Mouse (Mus musculus) layer of hippocampus, adult 8-10 months (tissue): ENCODE results near the gene Lclat1. TPM values are rescaled to one million over a fixed set of nuclear protein-coding genes. Genes with fewer than 3 reads are reported as not detected.
A peak's percentile ranks its signal among the peaks of the same experiment; 100 is the strongest.

Source experiments
- DNase-seq, 2 experiments: peaks; one replicate each; pipeline ENCODE4 v3.0.0; 2022; ENCODE audit warnings: low spot score in 2 of 2
- total RNA-seq, 4 experiments: library from RNA; stranded (reverse); gene quantifications; 2 replicates each; pipeline ENCODE4 v1.2.4; 2022

Gene Lclat1
- total RNA-seq, 4 experiments from 2014 or later = 32.0 to 37.2 (median 36.6) TPM

DNA sequence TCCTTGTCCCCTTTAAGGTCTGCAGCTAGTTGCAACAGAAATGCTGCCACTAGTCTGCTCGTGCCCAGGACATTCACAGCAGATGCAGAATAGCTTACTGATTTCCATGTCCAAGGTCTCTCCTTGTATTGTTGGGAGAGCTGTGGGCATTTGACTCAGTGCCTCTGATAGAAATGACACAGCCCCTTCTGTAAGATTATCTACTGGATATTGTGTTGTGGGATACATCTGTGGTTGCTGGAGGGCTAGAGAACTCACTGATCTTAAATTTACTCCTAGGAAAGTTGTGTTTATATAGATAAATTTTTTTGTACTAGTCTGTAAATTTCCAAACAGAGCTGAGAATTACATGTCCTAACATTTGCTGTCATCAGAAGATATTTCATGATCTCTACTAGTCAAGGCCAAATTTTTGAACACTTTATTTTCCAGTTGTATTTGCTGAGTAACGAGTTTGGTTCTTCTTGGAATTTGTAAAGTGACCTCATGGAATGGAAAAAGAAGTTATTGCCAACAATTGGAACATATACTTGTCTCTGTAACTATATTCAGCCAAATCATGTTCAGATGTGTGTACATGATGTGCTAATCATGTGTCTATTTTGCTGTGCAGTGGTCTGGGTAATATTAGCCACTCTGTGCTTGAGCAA is 87.4 kb downstream of the Lclat1 start:
- no peak for DNase-seq

DNA sequence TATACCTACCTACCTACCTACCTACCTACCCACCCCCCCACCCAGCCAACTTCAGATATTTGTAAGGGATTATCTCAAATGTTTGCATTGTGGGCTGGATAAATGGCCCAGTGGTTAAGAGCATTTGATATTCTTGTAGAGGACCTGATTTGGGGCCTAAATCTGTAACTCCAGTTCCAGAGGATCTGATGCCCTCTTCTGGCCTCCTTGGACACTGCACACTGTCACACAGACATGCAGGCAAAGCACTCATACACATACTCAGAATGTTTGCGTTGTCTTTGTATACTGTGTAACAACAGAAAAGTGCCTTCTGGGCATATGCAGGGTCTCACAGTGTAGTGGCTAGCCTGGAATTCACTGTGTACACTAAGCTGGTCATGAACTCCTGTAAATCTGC is 88.4 kb downstream of the Lclat1 start:
- no peak for DNase-seq

DNA sequence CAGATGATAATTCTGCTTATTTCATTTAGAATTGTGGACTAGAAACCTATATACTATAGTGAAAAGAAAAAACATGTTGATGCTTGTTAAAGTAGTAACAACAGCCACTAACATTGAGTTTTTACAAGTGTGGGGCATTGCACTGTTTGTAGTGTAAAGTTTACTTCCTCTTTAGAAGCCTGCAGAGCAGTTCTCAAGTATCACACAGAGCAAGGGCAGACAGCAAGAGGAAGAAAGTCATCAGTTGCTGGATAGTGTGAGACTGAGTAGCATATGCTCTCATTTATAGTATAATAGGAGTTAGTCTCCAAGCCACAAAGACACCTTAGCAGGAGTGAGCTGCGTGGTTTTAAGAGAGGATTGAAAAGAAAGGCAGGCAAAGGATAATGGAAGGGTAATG is 89.9 kb downstream of the Lclat1 start:
- DNase-seq = no peak

DNA sequence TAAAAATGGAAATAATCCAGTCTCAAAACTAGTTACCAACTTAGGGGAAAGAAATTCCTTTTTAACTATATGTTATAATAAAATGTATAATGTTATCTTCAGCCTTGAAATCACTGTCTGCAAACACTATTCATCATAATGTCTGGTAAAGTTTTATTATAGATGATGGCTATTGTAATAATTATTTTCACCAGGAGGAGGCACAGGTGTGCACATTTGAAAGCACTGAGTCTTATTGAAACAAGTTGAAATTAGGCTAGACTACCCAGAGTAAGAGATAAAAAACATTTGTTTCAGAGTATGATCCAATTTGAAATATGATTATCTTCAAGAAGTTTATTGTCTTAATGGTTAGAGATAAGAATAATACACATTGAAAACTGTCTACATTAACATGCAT is 91.6 kb downstream of the Lclat1 start:
- DNase-seq = no peak

DNA sequence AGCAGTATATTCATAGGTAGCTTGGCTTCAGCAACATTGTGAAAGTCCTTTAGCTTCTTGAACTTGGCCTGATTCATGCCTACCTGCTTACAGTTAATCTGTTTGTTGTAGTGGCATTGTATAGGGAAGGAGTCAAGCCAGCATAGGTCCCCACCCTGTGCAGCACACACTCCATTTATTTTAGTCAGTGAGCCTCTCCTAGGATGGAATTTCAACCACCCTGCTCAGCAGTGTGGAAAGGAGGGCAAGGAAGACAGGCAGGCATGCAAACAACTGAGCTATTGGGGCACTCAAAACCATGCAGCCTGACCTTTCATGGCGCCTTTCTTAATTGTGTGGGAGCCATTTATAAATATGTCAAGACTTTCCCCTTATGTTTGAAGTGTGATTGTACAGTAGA is 92.6 kb downstream of the Lclat1 start:
- no peak for DNase-seq

DNA sequence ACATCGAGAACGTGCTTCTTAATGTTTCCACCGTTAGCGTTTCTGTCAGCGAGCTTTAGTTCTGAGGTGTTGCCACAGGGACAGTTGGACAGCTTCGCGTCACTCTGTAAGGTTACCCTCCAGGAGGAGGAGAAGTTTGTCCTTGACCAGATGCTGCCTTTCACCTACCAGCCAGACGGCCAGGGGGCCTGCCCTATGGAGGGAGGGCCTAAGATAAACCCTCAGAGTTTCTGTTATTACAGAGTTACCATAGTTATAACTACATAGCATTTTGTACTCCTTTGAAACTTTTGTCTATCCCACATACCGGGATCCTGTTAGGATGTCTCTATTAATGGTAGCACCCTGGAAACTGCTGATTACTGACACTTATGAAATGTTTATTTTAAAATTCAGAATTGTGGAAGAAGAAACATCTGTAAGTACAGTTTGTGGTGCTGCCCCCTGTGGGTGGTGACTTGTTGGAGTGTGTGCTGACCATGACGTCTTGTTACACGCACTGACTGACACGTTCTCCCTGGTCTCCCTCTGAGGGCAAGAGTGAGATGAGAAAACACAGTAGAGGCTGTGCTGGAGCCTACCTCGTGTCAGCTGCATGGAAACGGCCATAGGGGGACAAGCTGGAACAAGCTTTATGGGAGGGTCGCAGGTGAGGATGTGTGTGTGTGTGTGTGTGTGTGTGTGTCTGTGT is 96.0 kb downstream of the Lclat1 start:
- no peak for DNase-seq

DNA sequence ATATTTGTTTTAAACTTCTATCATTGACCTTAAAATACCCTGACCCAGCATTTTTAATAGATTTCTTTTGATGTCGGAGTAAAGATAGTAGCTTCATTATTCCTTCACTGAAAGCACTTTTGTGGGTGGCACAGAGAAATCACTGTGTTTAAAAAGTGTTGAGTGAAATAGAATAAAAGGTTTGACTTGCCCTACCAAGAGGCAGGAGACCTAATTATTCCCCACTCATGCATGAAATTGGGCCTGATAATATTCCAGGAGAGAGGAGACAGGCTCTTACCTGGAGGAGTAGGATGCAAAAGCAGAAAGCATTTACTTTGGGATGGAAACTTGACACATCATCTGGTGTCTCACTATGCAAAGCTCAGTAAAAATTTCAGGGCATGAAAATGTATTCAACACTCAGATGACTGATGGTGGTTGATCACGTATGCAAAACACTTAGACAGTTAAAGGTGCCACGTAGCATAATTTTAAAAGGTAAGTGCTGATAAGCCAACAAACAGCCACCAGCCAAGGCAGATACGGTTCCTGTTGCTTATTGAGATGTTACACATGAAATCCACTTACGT is 103.3 kb downstream of the Lclat1 start:
- DNase-seq = no peak

DNA sequence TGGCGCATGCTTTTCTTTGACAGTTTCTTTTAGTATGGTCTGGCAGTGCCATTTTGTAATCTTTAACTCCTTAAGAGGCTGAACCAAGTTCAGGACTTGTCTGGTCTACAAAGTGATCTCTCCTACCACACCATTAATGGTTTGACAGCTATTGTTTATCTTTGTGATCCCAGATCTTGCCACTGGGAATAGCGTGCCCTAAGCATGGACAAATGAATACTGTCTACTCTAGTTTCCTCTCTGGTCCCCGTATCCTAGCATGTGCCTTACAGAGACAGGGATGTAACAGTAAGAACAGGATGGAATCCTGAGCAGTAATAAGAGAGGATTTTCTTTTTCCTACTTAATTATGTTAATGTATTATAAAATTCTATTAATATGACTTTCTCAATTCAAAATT is 105.0 kb downstream of the Lclat1 start:
- DNase-seq = no peak

DNA sequence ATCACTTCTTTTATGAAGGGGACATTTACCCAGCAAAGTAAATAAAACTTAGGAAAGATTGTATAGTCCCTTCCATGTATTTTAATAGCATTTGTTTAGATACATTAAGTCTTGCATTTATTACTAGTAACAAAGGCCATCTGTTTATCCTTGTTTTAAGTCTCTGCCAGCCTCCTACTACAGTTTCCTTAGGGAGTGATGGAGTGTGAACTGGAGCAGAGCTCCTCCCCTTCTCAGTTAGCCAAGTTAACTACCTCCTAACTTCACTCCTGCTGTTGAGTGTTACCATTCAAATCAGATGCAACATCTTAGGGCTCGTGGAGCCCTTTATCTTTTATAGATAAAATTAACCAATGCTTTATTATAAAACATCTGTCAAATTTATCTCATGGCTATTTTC is 105.4 kb downstream of the Lclat1 start:
- DNase-seq = no peak

DNA sequence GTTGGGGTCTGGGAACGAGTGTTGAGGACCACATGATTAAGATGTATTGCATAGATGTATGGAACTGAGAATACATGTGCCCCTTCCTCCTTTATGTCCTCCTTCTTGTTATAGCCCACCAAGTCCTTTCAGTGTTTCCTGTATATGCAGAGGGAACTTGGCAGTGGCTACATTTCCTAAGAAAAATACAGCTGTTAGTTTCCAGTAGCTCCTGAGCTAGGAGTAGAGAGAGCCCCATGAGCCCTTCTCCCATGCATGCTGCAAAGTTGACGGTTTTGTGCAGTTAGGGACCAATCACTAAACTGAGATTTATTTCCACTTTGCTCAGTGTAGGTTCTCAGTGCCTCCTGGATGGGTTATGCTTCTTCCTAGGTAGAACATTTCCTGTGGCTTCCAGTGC is 105.9 kb downstream of the Lclat1 start:
- no peak for DNase-seq

DNA sequence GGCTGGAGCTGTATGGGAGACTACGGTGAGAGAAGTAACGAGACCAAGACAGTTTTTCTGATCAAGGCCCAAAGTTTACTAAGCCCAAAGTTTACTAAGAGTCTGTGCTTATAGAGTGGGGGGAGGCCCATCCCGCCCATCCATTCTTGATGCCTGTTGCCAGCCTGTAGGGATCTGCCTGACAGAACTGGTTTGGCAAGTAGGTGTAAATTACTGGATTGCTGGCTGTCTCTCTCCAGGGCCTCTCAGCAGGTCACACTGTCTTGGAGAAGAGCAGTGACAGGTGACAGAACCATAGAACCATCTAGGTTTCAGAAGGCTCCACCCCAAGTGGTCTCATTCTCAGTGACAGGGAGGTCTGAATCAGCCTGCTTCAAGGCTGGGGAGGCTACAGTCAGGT is 109.5 kb downstream of the Lclat1 start:
- DNase-seq = no peak

DNA sequence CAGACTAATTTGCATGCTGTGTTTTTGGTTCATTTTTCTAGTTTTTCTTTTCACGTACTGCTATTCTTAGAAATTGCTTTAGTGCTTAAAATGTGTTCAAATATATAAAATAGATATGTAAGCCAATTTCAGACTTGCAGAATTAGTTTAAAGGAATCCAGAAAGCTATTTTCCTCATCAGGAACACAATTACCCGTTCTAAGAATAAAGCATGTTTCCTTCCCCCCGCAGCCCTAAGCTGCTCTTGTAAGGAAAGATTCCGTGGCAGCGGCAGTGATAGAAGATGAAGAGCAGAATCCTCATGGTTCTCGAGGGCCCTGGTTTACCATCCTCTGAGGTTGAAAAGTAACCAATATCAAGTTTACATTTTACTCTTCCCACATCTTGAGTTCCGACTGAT is 113.0 kb downstream of the Lclat1 start:
- DNase-seq = no peak

DNA sequence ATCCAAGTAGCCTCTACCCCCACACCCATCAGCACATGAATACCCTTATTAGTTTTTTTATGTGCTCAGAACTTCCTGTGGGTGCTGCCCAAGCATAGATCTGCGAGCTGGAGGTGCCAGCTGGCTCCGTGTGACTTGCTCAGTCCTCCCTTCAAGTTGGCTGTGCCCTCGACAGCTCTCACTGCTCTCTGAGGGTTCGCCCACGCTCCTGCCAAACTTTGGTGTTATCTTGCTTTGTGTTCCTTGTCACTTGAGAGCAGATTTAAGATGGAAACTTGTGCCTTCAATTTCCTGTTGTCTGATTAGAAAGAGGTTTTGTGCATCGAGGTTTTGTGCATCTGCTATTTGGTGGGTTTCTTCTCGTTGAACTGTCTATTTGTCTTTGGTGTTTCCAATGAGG is 114.3 kb downstream of the Lclat1 start:
- DNase-seq = peak in 1 of 2 experiments; percentile 19

DNA sequence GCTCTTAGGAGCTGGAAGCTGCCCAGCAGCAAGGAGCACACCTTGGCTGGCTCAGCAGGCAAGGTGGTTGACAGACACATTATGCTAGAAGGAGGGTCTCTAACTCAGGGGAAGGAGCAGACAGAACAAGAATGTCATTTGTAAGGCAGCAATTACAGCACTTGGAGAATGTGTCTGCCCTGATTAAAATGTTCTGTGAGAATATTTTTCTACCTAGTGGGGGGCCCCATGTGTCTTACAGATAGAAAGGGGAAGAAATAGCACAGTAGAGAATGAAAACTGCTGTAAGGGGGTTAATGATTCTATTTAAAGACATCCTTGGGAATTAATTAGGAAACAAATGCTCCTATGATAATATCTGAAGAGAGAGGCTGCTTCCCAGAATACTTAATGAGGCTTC is 117.7 kb downstream of the Lclat1 start:
- DNase-seq = no peak

DNA sequence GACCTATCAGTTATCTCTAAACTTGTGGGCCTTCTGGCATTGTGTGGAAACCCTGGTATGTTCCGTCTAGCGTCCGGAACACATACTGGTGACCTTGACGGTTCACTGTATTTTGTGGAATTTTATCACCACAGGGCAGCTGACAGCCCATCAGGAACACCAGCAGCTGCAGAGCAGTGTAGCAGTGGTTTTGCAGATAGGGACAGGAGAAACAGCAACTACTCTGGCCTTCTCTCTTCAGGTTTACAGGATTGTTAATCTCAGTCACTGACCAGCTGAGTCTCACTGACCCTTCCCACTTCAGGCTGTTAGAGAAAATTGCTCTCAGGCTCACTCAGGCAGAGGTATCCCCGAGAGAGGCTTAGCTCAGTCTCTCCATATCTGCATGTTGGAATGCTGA is 118.2 kb downstream of the Lclat1 start:
- DNase-seq = no peak

DNA sequence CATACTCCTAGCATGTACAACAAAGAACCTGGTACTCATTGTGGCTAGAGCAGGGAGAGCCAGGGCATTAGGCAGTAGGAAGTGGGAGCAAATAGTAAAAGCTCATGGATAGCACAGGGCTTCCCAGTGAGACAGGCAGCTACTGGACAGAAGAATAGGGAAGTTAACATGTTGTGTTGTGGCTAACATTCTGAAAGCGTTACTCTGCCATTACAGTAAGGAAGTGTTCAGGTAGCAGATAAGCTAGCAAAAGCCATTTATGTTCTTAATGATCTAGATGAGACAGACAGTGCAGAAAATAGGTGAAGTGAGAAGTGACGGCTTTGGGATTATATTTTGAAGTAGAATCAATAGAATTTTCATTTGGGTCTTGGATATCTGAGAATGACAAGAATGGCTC is 118.8 kb downstream of the Lclat1 start:
- no peak for DNase-seq

DNA sequence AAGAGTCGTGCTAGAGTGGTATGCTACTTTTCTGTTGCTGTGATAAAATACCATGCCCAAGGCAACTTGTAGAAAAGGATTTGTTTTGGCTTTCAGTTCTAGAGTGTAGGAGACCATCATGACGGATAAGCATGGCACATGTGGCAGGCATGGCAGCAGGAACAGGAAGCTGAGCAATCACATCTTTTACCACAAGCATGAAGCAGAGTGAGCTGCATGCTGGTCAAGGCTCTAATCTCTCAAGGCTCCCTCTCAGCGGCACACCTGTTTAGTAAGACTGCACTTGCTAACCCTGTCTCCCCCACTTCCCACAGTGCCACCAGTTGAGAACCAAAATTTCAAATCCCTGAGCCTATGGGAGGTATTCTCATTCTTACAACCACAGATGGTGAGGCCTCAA is 119.6 kb downstream of the Lclat1 start:
- no peak for DNase-seq

DNA sequence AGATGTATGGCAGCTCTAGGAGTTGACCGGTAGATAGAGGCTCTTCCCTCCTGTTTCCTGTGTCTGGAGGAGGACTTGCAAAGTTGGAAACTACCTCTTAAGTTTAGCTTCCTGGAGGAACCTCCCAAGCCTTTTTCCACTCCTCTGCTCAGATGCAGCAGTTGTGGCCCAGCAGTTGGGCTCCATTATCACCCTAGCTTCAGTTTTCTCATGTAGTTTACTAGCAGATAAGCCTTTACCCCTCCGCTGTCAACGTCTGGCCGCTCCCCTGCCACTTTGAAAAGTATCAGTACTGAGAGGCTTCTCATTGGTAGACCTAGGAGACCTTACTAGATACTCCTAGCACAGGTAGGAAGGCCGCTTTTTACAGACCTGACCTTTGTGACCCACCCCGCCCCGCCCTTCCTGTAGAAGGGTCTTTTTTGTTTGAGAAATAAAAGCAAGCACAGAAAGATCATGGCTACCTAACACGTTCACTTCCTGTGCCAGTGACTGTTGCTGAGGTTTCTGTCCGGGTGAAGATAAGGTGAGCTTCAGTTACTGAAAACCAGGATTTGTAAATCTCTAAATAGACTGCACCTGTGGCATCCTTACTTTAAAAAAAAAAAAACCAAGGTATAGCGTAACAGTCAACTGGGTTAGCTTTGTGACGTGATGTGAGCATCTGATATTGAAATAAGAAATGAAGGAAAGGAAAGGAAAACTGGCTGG is 121.8 kb downstream of the Lclat1 start:
- no peak for DNase-seq

DNA sequence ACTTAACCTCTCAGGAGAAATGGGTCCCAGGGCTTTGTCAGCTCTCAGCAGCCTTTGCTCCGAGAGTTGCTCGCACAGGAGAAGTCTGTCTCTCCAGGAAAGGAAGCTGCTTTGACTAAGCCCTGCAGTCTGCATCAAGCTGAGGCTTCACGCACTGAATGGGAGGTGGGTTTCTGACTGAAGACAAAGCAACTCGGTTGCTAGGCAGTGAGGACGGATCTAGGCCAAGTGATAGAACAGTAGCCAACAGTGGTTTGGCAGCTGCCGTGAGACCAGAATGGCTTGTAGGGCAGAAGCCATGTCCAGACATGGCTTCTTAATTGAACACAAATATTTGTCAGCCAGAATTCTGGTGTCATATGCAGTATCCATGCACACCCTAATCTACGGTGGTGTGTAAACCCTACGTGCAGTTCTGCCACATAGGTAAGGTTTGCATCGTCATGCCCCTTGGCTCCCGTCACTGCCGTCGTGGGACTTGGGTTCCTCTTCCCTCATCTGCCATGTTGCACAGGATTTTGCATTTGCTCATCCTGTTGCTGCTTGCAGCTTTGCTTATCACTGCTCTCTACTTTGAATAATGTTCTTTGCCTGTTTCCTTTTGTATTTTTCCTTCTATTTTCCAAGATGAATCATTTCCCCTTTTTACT is 122.7 kb downstream of the Lclat1 start:
- DNase-seq = no peak

DNA sequence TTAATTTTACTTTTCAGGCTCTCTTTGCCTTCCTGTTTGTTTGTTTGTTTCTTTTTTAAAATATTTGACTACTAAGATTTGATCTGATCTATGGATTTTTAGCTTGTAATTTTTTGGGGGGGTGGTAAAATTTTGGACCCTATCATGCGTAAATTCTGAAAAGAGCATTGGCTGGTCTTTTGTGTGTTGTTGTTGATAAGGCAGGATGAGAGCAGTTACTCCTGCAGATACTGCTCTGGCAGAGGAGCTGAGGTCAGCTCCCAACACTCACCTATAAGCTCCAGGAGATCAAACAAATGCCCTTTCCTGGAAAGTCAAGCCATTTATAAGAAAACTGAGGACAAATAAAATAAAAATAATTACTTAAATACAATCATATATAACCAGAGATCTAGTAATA is 123.6 kb downstream of the Lclat1 start:
- no peak for DNase-seq

DNA sequence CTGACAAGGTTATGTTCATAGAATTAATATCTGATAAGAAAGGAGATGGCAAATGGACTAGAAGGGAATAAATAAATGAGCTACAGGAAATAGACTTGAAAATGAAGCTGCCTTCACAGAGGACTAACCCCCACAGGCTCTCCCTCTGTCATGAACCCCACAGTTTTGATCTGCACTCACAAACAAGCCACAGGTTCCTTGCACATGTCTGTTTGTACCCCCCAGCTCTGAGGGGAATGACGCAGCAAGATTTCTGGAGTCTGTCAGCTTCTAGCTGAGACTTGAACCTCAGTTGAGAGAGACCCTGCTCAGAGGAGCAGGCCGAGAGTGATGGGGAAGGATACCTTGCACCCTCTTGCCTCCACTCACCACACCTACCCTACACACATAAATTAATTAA is 124.8 kb downstream of the Lclat1 start:
- DNase-seq = no peak

DNA sequence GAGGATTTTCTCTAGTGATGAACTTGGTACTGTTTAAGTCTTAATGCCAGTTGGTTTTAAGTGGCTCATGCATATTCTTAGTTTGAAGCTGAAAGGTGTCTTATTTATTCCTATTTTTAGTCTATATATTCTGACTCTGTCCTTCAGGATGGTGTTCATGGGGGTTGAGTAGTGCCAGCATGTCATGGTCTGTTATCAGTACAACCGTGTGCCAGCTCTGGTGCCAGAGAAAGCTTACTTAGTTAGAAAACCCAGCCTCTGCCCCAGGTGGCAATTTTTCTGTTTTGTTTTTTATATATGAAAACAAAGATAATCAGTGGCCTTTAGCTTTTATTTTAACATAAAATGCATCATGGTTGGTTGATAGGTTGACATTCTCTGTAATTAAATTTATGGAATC is 126.2 kb downstream of the Lclat1 start:
- no peak for DNase-seq
